Mouse (Mus musculus) hindbrain, postnatal 0 days (tissue): ENCODE data around the gene Atg9b. TPM values are rescaled to one million over a fixed set of nuclear protein-coding genes. Genes with fewer than 3 reads are reported as not detected.

Experiments
- ATAC-seq: fragments of 200-750 bp; cut with Nextera tagmentation; 2 replicates; pipeline ENCODE4 v1.8.0; 2017; ENCODE audit warnings: mild to moderate bottlenecking, moderate TSS enrichment, moderate library complexity
- DNase-seq: peaks from one replicate; pipeline ENCODE4 v3.0.0-alpha.2; 2015; ENCODE audit warnings: low spot score
- H3K27ac ChIP-seq: fragments of 300-500 bp; sonication (generic); 2 replicates; pipeline ENCODE4 v1.5.1; 2014; ENCODE audit warnings: mild to moderate bottlenecking
- H3K27me3 ChIP-seq: fragments of 300-500 bp; sonication (generic); 2 replicates; pipeline ENCODE4 v1.6.1; 2014; ENCODE audit warnings: low read length, mixed read lengths; ENCODE audit not compliant: insufficient read depth
- H3K36me3 ChIP-seq: fragments of 300-500 bp; sonication (generic); 2 replicates; pipeline ENCODE4 v1.6.1; 2014; ENCODE audit warnings: low read length, mixed read lengths; ENCODE audit not compliant: insufficient read depth
- H3K4me1 ChIP-seq: fragments of 300-500 bp; sonication (generic); 2 replicates; pipeline ENCODE4 v1.6.1; 2014; ENCODE audit warnings: antibody characterized with exemption, low read length, mixed read lengths; ENCODE audit not compliant: insufficient read depth
- H3K4me2 ChIP-seq: fragments of 300-500 bp; sonication (generic); 2 replicates; pipeline ENCODE4 v1.6.1; 2014; ENCODE audit warnings: low read depth, mild to moderate bottlenecking, low read length, moderate library complexity, mixed read lengths
- H3K4me3 ChIP-seq: fragments of 300-500 bp; sonication (generic); 2 replicates; pipeline ENCODE4 v1.5.1; 2014; ENCODE audit warnings: low read length
- H3K9ac ChIP-seq: fragments of 300-500 bp; sonication (generic); replicated peaks from 2 replicates; pipeline ENCODE4 v1.6.1; 2014; ENCODE audit warnings: mild to moderate bottlenecking, low read length, moderate library complexity, mixed read lengths
- H3K9me3 ChIP-seq: fragments of 300-500 bp; sonication (generic); 2 replicates; pipeline ENCODE4 v1.6.1; 2016; ENCODE audit warnings: low read length, mixed read lengths
- CTCF ChIP-seq: IDR thresholded peaks from 2 replicates; pipeline ENCODE4 v1.5.1; 2016; ENCODE audit warnings: antibody characterized with exemption, control low read depth, low read depth
- WGBS: fragments of 180-500 bp; shearing (Covaris S2); extraction: QIAGEN DNeasy Blood & Tissue Kit; methylation state at CpG from one replicate; pipeline ENCODE4 v1.1.7; 2014; 5-methylcytosine and 5-hydroxymethylcytosine counted together
- polyA plus RNA-seq: library from polyadenylated mRNA; unstranded; fragments of >200 nt; fragmentation: Nextera tagmentation; extraction: Ambion mirVana; gene quantifications from 2 replicates; pipeline ENCODE4 v1.2.1, GENCODE M21; 2015
- total RNA-seq: library from RNA; depleted of rRNA; stranded (reverse); fragments of >200 nt; gene quantifications from 2 replicates; pipeline ENCODE4 v1.2.3, GENCODE M21; 2014

Atg9b gene
- total and polyA plus RNA-seq, 2 experiments from 2014 or later: 6.1 to 9.8 TPM

DNA sequence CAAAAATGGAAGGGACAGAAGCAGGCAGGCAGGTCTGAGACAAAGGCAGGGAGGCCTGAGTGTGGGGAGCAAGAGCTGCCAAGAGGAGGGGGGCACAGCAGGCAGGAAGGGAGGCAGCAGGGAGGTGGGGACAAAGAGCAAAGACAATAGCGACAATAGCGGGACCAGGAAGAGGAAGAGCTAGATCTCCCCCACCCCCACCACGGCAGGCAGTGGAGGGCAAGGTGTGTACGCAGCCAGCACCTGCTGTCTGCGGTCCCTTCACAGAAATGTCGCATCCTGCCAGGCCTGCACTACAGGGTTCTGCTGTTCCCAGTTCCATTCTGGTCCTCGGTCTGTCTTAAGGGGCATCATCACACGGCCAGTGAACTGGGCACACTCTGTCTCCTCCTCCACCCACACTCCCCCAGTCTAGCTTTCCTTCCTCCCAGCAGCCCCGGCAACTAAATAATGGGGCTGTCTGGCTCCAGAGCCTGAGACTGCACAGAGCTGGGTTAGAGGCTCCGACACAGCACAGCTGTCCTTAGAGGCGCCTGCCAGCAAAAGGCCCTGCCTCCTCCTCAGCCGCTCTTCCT is 47.4 kb downstream of the Atg9b start:
- Histone ChIP-seq H3K9ac (peak overlapping the region; percentile 33; the same call in 1 of the 2 replicates), H3K4me1 (peaks cover 20% of the 10 kb centered on the region), H3K4me2 (peak overlapping the region; percentile 38), H3K4me3 (no peak overlapping the region), H3K27ac (peak overlapping the region; percentile 83), H3K27me3 (no peaks in the 10 kb centered on the region), H3K36me3 (no peaks in the 10 kb centered on the region), H3K9me3 (no peaks in the 10 kb centered on the region)
- peak; percentile 49; the same call in 1 of the 2 replicates for ATAC-seq
- no peak for TF ChIP-seq CTCF
- 7% methylated on average over 12 of the region's 12 CpGs for WGBS
- peak; percentile 50 for DNase-seq

- H3K4me1 ChIP-seq: peaks cover 14% of the 10 kb centered on the region
- no peaks in the 10 kb centered on the region for H3K36me3 ChIP-seq
- H3K9me3 ChIP-seq: no peaks in the 10 kb centered on the region
- no peak overlapping the region for H3K4me3 ChIP-seq
- peak overlapping the region; percentile 38 for H3K4me2 ChIP-seq
- peak; percentile 78 for DNase-seq
- WGBS: 5% methylated on average over 2 of the region's 2 CpGs
- no peaks in the 10 kb centered on the region for H3K27me3 ChIP-seq
- peak; percentile 65 for ATAC-seq
- no peak for TF ChIP-seq CTCF
- H3K9ac ChIP-seq: peak overlapping the region; percentile 33; the same call in 1 of the 2 replicates
- peak overlapping the region; percentile 83 for H3K27ac ChIP-seq
These were observed 47.9 kb downstream of the Atg9b start for GRCm38 (mm10) chr5:24343977-24344436.

DNA sequence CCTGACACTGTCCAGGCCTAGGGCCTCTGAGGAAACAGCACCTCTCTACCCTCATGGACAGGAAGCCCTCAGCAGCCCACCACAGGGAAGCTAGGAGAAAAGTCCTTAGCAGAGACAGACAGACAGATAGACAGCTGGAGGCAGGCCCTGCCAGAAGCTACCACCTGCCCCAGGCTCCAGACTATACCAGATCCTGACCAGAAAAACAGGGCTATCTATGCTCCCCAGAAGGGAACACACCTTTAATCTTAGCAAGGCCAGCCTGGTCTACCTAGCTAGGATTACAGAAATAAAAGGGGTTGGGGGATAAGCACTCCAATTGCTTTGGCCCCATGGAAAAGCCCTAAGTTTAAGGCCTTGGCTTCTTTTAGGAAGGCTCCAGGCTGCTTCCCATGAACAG is 48.6 kb downstream of the Atg9b start:
- Histone ChIP-seq H3K4me1 (peaks cover 12% of the 10 kb centered on the region), H3K36me3 (no peaks in the 10 kb centered on the region), H3K9me3 (no peaks in the 10 kb centered on the region), H3K27me3 (no peaks in the 10 kb centered on the region), H3K27ac (no peak overlapping the region), H3K4me3 (no peak overlapping the region), H3K4me2 (no peak overlapping the region), H3K9ac (no peak overlapping the region)
- DNase-seq (no peak), ATAC-seq (no peak)
- no peak for TF ChIP-seq CTCF

DNA sequence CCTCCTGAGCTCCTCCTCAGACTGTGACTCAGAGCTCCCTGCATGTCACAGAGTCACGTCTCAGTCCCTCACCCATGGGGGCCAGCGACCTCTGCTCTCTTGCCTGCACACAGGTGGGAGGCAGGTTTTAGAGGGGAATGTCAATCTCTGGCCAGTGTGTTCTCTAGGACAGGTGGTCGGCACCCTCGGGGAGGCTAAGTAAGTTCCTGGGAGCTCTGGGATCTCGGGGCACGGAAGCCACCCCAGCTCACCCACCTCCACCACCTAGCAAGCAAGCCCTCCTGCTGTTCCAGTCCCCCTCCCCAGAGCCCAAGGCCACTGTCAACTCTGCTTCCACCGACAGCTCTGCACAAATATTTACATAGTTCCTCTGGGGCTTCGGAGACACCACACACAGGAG is 49.0 kb downstream of the Atg9b start:
- no peak overlapping the region for H3K9ac ChIP-seq
- H3K27ac ChIP-seq: no peak overlapping the region
- ATAC-seq (no peak), DNase-seq (no peak)
- no peaks in the 10 kb centered on the region for H3K9me3 ChIP-seq
- H3K4me1 ChIP-seq: peaks cover 12% of the 10 kb centered on the region
- no peaks in the 10 kb centered on the region for H3K27me3 ChIP-seq
- H3K4me2 ChIP-seq: no peak overlapping the region
- H3K36me3 ChIP-seq: no peaks in the 10 kb centered on the region
- TF ChIP-seq CTCF: no peak
- no peak overlapping the region for H3K4me3 ChIP-seq
- WGBS: 57% methylated on average over 8 of the region's 8 CpGs

DNA sequence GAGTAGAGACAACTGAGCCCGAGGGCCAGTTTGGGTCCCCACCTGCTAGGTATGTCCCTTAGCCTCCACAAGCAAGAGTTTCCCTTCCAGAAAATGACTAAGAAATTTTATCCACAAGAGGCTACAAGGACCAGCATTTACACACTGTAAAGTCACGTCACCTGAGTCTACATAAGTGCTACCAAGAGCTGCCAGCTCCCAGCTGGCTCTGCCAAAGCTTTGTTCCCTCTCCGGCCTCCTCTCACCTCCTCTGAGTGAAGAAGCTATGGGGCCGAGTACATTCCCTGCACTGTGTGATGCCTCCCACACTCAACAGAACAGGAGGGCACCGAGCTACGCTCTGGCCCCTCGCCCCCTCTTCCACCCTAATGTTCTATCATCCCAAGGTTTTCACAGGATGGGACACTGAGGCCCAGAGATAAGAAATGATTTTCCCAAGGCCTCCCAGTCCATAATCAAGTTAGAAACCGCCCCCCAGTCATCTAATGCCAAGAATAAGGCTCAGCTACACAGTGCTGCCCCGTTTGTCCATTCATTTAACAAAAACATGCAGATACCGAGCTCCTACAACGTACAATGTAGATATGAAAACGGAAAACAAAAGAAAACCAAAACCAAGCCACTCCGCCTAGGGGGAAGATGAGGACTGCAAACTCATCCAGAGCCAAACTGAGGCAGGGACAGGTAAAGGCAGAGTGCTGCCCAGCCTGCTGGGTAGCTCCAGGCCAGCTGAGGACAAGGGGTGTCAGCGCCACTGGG is 49.6 kb downstream of the Atg9b start:
- H3K4me2 ChIP-seq: no peak overlapping the region
- ATAC-seq: no peak
- TF ChIP-seq CTCF: no peak
- no peaks in the 10 kb centered on the region for H3K27me3 ChIP-seq
- H3K9me3 ChIP-seq: no peaks in the 10 kb centered on the region
- H3K4me3 ChIP-seq: no peak overlapping the region
- H3K27ac ChIP-seq: no peak overlapping the region
- peaks cover 12% of the 10 kb centered on the region for H3K4me1 ChIP-seq
- no peak for DNase-seq
- H3K9ac ChIP-seq: no peak overlapping the region
- no peaks in the 10 kb centered on the region for H3K36me3 ChIP-seq
- WGBS: 77% methylated on average over 14 of the region's 14 CpGs

DNA sequence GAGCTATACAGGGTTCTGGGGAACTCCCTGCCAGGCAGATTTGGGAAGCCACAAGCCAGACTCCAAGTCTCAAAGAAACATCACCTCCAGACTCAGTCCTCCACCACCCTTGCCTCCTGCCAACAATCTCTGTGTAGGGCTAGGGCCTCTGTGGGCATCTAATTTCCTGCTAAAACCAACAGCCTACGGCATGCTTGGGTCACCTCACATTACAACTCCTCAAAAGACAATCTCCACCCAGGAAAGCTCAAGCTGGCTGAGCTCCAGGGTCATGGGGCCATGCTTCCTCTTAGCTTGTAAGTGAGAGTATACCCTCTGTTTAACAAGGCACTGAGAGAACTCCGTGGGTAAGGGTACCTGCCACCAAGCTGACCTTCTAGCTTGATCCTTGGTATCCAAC is 54.1 kb downstream of the Atg9b start:
- H3K27ac ChIP-seq: no peak overlapping the region
- ATAC-seq: no peak
- 0 out of 2 replicates have a peak, but pooled peaks cover 2% of the 10 kb centered on the region for H3K4me1 ChIP-seq
- TF ChIP-seq CTCF: no peak
- no peaks in the 10 kb centered on the region for H3K9me3 ChIP-seq
- 45% methylated on average over 2 of the region's 2 CpGs for WGBS
- H3K4me3 ChIP-seq: no peak overlapping the region
- no peak overlapping the region for H3K4me2 ChIP-seq
- H3K36me3 ChIP-seq: no peaks in the 10 kb centered on the region
- DNase-seq: no peak
- no peak overlapping the region for H3K9ac ChIP-seq
- no peaks in the 10 kb centered on the region for H3K27me3 ChIP-seq

- no peak overlapping the region for H3K9ac ChIP-seq
- 30% methylated on average over 9 of the region's 9 CpGs for WGBS
These were observed 54.6 kb downstream of the Atg9b start for GRCm38 (mm10) chr5:24337366-24337765.

More at GRCm38 (mm10) chr5:24337366-24337765, 54.6 kb downstream of the Atg9b start:
- no peaks in the 10 kb centered on the region for H3K27me3 ChIP-seq
- DNase-seq (no peak), ATAC-seq (no peak)
- H3K9me3 ChIP-seq: no peaks in the 10 kb centered on the region
- no peak overlapping the region for H3K27ac ChIP-seq
- peak; percentile 47 for TF ChIP-seq CTCF
- 0 out of 2 replicates have a peak, but pooled peaks cover 2% of the 10 kb centered on the region for H3K4me1 ChIP-seq
- no peak overlapping the region for H3K4me3 ChIP-seq
- H3K36me3 ChIP-seq: no peaks in the 10 kb centered on the region
- no peak overlapping the region for H3K4me2 ChIP-seq
